Mouse (Mus musculus): ENCODE results near the gene Gle1.
A peak's percentile ranks its signal among the peaks of the same experiment; 100 is the strongest.

- peak; percentile 32; the same call in 1 of the 2 replicates for TF ChIP-seq CTCF (IDR thresholded peaks at IDR 0.05; ENCODE audit: low read depth, low read length)
- no peak for TF ChIP-seq POLR2A (IDR thresholded peaks at IDR 0.05; ENCODE audit: extremely low read depth, insufficient read depth, low read length)
Measured at GRCm38 (mm10) chr2:29910042-29910441, 25.2 kb upstream of the Gle1 start.

All from liver, adult 2 months (tissue).